Mouse (Mus musculus) liver, embryonic 14.5 days (tissue): ENCODE measurements at regions not wholly inside any gene's neighbourhood (a gene's known extent, or its start where the extent isn't known, plus 50 kb on each side); places are given as distances from the start of the nearest gene placed in this dataset.

ENCODE experiments used
- ATAC-seq: fragments of 200-750 bp; cut with Nextera tagmentation; 2 replicates; pipeline ENCODE4 v1.8.0; 2017; ENCODE audit warnings: moderate number of reproducible peaks, mild to moderate bottlenecking, moderate library complexity; ENCODE audit not compliant: insufficient read depth
- DNase-seq, 3 experiments: peaks; one replicate each; pipeline ENCODE4 v3.0.0-alpha.2; 2012 to 2013; ENCODE audit warnings: low read depth in 3 of 3, low spot score in 3 of 3
- H3K27ac ChIP-seq: fragments of 300-500 bp; sonication (generic); 2 replicates; pipeline ENCODE4 v1.5.1; 2014; ENCODE audit warnings: moderate library complexity, mild to moderate bottlenecking, control low read depth, inconsistent platforms
- H3K27me3 ChIP-seq: fragments of 300-500 bp; sonication (generic); 2 replicates; pipeline ENCODE4 v1.6.1; 2014; ENCODE audit warnings: mild to moderate bottlenecking, low read length, moderate library complexity; ENCODE audit not compliant: control insufficient read depth, insufficient read depth
- H3K36me3 ChIP-seq: fragments of 300-500 bp; sonication (generic); replicated peaks from 2 replicates; pipeline ENCODE4 v1.6.1; 2014; ENCODE audit warnings: low read depth; ENCODE audit not compliant: control insufficient read depth, insufficient read depth
- H3K4me1 ChIP-seq, 2 experiments: fragments of 200-500 bp in 1 of 2; fragments of 300-500 bp in 1 of 2; sonication (generic) in 1 of 2; replicated peaks; 2 replicates each; pipeline ENCODE4 v1.6.1; 2012 to 2014; ENCODE audit warnings: antibody characterized with exemption in 1 of 2, inconsistent platforms in 1 of 2, low read length in 1 of 2; ENCODE audit not compliant: control insufficient read depth in 2 of 2, insufficient read depth in 2 of 2
- H3K4me2 ChIP-seq: fragments of 300-500 bp; sonication (generic); 2 replicates; pipeline ENCODE4 v1.6.1; 2014; ENCODE audit warnings: low read depth, mild to moderate bottlenecking, control low read depth, moderate library complexity
- H3K4me3 ChIP-seq, 2 experiments: fragments of 200-500 bp in 1 of 2; fragments of 300-500 bp in 1 of 2; sonication (generic) in 1 of 2; 2 replicates each; pipeline ENCODE4 v1.5.1; 2012 to 2014; ENCODE audit warnings: low read depth in 2 of 2, low read length in 2 of 2, mild to moderate bottlenecking in 2 of 2, control low read depth in 1 of 2, inconsistent platforms in 1 of 2, moderate library complexity in 1 of 2; ENCODE audit not compliant: insufficient read depth in 1 of 2
- H3K9ac ChIP-seq: fragments of 300-500 bp; sonication (generic); replicated peaks from 2 replicates; pipeline ENCODE4 v1.6.1; 2014; ENCODE audit warnings: mild to moderate bottlenecking, control low read depth, moderate library complexity
- H3K9me3 ChIP-seq: fragments of 300-500 bp; sonication (generic); 2 replicates; pipeline ENCODE4 v1.6.1; 2016; ENCODE audit warnings: low read length, mixed read lengths; ENCODE audit not compliant: control insufficient read depth
- CTCF ChIP-seq: IDR thresholded peaks from 2 replicates; pipeline ENCODE4 v1.5.1; 2016; ENCODE audit warnings: antibody characterized with exemption, low read depth, control low read depth
- EP300 ChIP-seq: IDR thresholded peaks from 2 replicates; pipeline ENCODE4 v1.6.1; 2016; ENCODE audit warnings: antibody characterized with exemption, low read depth
- WGBS: fragments of 180-500 bp; shearing (Covaris S2); extraction: QIAGEN DNeasy Blood & Tissue Kit; methylation state at CpG from one replicate; pipeline ENCODE4 v1.1.7; 2014; ENCODE audit not compliant: insufficient replicate concordance; 5-methylcytosine and 5-hydroxymethylcytosine counted together

DNA sequence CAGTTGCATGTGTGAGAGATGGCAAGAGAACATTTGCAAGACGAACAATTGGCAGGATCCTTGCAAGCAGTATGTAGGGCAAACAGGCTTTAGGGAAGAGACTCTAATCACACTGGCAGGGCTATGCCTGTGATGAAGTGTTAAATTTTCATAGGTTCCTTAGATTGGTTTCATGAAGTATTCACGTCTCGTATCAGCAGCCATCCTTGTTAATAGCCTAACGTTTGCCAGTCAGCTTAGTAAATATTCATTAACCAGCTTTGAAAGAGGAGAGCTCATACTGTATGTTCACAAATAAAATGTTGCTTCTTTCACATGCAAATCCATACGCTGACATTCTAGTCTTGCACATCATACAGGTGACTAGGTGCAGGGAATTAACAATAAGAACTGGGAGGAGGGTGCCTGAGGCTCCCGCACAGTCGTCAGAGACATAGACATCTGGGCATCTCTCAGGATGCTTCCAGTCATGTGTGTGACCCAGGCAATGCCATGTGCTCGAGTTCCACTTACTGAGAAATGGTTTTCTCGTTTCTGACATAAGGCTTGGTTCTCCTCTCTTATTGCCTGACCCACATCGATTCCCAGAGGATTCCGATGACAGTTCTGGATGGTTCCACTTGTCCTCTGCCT is 257.7 kb downstream of the Map2k6 start:
- TF ChIP-seq EP300 (no peak), CTCF (no peak)
- H3K4me1 ChIP-seq, result no peaks in the 10 kb centered on the region
- H3K36me3 ChIP-seq, result no peaks in the 10 kb centered on the region
- no peak for DNase-seq
- no peaks in the 10 kb centered on the region for H3K27me3 ChIP-seq
- no peak overlapping the region for H3K4me3 ChIP-seq
- no peak overlapping the region for H3K27ac ChIP-seq
- WGBS, result 68% methylated on average over 11 of the region's 11 CpGs
- H3K9ac ChIP-seq, result no peak overlapping the region
- no peaks in the 10 kb centered on the region for H3K9me3 ChIP-seq
- H3K4me2 ChIP-seq, result no peak overlapping the region
- no peak for ATAC-seq

DNA sequence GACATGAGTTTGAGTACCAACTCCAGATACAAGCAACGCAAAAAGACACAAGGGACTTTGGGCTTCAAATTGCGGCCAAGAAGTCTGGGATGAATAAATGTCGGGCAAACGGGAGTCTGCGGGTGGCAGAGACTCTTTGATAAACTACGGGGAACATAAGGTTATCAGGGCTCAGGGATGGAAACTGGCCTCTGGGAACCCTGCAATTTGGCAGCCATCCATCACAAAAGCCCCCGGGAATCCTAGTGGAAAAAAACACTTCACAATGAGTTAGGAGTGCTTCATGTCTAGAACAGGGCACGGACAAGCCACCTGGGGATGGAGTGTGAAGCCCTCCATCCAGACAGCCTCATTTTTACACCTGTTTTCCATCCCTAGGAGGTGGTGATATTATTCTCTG is 258.9 kb downstream of the Map2k6 start:
- Histone ChIP-seq H3K4me2 (no peak overlapping the region), H3K36me3 (no peaks in the 10 kb centered on the region), H3K4me1 (no peaks in the 10 kb centered on the region), H3K9me3 (no peaks in the 10 kb centered on the region), H3K27me3 (no peaks in the 10 kb centered on the region), H3K9ac (no peak overlapping the region), H3K4me3 (no peak overlapping the region), H3K27ac (no peak overlapping the region)
- ATAC-seq (no peak), DNase-seq (no peak)
- TF ChIP-seq CTCF (no peak), EP300 (no peak)
- 69% methylated on average over 8 of the region's 8 CpGs for WGBS

DNA sequence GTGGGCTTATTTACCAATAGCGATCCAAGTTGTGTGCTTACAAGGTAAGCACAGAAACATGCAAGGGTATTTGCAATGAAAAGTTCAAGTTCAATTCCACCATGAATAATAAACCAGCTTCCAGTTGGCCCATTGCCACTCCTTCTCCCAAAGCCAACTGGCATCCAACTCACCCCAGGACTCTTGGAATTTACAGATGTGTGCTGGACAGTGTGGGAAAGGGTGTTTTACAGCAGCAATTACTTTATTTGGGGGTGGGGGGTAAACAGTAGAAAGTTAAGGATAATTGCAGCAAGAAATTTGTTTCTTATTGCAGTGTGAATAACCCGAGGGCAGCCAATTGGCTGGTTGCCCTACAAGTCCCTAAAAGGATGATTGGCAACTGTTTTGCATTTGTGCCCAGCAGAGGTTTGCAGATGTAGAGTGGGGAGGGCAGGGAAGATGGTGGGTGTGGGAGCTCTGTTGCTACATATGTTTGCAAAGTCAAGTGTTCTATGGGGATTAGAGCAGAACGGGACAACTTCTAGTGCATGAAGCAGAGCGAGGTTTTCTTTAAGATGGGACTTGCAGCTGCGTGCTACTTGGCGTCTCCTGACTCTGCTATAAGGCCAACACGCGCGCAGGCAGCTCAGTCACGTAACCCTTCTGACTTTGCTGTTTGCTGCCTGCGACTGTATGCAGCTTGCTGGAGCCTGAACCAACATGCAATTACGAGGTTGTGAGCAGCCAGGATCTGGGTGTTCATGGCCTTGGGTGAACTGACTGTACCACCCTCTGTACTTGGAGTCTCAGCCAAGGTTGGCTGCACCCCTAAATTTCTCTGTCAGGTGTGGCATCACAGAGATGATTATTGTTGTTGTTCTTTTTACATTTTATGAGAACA is 271.9 kb downstream of the Map2k6 start:
- ATAC-seq (no peak), DNase-seq (no peak)
- WGBS, result 72% methylated on average over 12 of the region's 12 CpGs
- Histone ChIP-seq H3K4me2 (no peak overlapping the region), H3K9me3 (no peaks in the 10 kb centered on the region), H3K4me1 (no peaks in the 10 kb centered on the region), H3K4me3 (no peak overlapping the region), H3K36me3 (no peaks in the 10 kb centered on the region), H3K27ac (no peak overlapping the region), H3K9ac (no peak overlapping the region), H3K27me3 (no peaks in the 10 kb centered on the region)
- TF ChIP-seq EP300 (no peak), CTCF (no peak)

DNA sequence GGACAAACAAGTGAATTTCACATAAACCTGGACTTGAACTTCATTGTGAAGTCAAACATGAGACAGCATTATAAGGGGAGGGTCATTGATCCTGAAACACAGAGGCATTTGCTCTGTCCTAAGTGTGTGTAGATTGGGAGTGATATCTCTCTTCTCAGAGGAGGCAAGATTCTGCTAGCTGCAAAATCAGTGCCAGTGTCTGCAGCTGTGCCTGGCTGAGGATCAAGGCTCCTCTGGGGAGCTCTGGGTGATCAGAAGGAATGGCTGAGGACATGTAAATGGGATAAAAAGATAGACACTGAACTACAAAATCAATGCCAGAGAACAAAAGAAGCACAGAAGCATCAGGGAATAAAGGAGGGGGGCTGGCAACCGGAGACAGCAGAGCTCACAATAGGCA is 274.0 kb downstream of the Map2k6 start:
- Histone ChIP-seq H3K4me1 (no peaks in the 10 kb centered on the region), H3K36me3 (no peaks in the 10 kb centered on the region), H3K9me3 (no peaks in the 10 kb centered on the region), H3K4me3 (no peak overlapping the region), H3K9ac (no peak overlapping the region), H3K4me2 (no peak overlapping the region), H3K27me3 (no peaks in the 10 kb centered on the region), H3K27ac (no peak overlapping the region)
- ATAC-seq (no peak), DNase-seq (no peak)
- WGBS, result 52% methylated on average over 1 of the region's 1 CpGs
- TF ChIP-seq CTCF (no peak), EP300 (no peak)

DNA sequence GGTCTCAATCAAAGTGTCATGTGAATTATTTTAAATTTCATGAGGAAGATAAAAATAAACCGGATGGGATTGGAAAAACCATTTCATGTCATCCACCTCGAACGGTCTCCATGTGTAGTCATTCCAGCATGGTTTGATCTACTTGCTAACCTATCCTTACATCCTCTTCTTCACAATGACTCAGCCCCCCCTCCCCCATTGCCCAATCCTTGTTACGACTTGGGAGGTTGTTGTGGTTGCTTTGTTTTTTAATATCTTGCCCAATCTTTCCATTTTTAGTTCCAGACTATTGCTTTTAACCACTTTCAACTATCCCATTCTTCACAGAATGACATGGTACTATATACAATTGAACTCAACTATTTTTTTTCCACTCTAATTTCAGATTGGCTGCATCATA is 275.0 kb upstream of the Kcnj16 start:
- ATAC-seq, result no peak
- 50% methylated on average over 4 of the region's 4 CpGs for WGBS

More for the DNA sequence above, 275.0 kb upstream of the Kcnj16 start:
- Histone ChIP-seq H3K36me3 (no peaks in the 10 kb centered on the region), H3K27me3 (no peaks in the 10 kb centered on the region), H3K4me2 (no peak overlapping the region), H3K27ac (no peak overlapping the region), H3K4me1 (no peaks in the 10 kb centered on the region), H3K4me3 (no peak overlapping the region), H3K9me3 (no peaks in the 10 kb centered on the region), H3K9ac (no peak overlapping the region)
- TF ChIP-seq CTCF (no peak), EP300 (no peak)
- DNase-seq, result no peak
